Mouse (Mus musculus): ENCODE results near the gene Heatr5b. TPM values are rescaled to one million over a fixed set of nuclear protein-coding genes. Genes with fewer than 3 reads are reported as not detected.

The Heatr5b gene
- polyA plus RNA-seq, 1 experiment from 2014 or later = 13.9 TPM

GRCm38 (mm10) chr17:78778765-78779164 lies 56.4 kb downstream of the Heatr5b start:
- Histone ChIP-seq H3K9me3 (replicated peaks; ENCODE audit: control insufficient read depth, low read length) (no peaks in the 10 kb centered on the region), H3K27me3 (replicated peaks; ENCODE audit: control insufficient read depth, insufficient read depth, low read length) (no peaks in the 10 kb centered on the region), H3K9ac (ENCODE audit: low read length) (no peak overlapping the region), H3K27ac (ENCODE audit: low read depth, low read length) (no peak overlapping the region), H3K4me3 (ENCODE audit: low read depth, low read length) (no peak overlapping the region), H3K4me2 (ENCODE audit: low read length) (no peak overlapping the region), H3K4me1 (ENCODE audit: control insufficient read depth, insufficient read depth, low read length) (no peaks in the 10 kb centered on the region), H3K36me3 (ENCODE audit: control insufficient read depth, insufficient read depth, low read length) (peaks cover 21% of the 10 kb centered on the region)
- WGBS = 93% methylated on average over 1 of the region's 1 CpGs
- ATAC-seq = no peak
- no peak for DNase-seq (ENCODE audit: low spot score)

DNA sequence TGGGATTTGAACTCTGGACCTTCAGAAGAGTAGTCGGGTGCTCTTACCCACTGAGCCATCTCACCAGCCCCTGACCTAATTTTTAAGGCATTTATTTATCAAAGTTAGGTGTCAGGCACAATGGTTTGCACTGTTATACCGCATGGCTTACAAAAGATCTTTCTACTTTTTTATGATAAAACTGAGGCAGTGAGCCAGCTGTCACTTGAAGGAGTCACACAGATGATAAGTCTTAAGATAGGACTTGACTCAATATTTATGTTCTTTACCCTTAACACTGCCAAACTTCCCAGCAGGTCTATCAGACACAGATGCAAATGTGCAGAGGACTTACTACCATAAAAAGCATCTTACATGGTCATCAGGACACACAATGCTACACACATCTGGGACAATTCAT lies 62.8 kb downstream of the Heatr5b start:
- Histone ChIP-seq H3K27ac (ENCODE audit: low read depth, low read length) (no peak overlapping the region), H3K9me3 (replicated peaks; ENCODE audit: control insufficient read depth, low read length) (no peaks in the 10 kb centered on the region), H3K27me3 (replicated peaks; ENCODE audit: control insufficient read depth, insufficient read depth, low read length) (no peaks in the 10 kb centered on the region), H3K4me3 (ENCODE audit: low read depth, low read length) (no peak overlapping the region), H3K9ac (ENCODE audit: low read length) (no peak overlapping the region), H3K4me2 (ENCODE audit: low read length) (no peak overlapping the region), H3K36me3 (ENCODE audit: control insufficient read depth, insufficient read depth, low read length) (peaks cover 38% of the 10 kb centered on the region), H3K4me1 (ENCODE audit: control insufficient read depth, insufficient read depth, low read length) (no peaks in the 10 kb centered on the region)
- ATAC-seq (no peak), DNase-seq (ENCODE audit: low spot score) (no peak)
- 95% methylated on average over 2 of the region's 2 CpGs for WGBS

- Histone ChIP-seq H3K27me3 (replicated peaks; ENCODE audit: control insufficient read depth, insufficient read depth, low read length) (no peaks in the 10 kb centered on the region), H3K4me1 (ENCODE audit: control insufficient read depth, insufficient read depth, low read length) (no peaks in the 10 kb centered on the region), H3K27ac (ENCODE audit: low read depth, low read length) (no peak overlapping the region), H3K4me2 (ENCODE audit: low read length) (no peak overlapping the region), H3K36me3 (ENCODE audit: control insufficient read depth, insufficient read depth, low read length) (peaks cover 42% of the 10 kb centered on the region), H3K9ac (ENCODE audit: low read length) (no peak overlapping the region), H3K9me3 (replicated peaks; ENCODE audit: control insufficient read depth, low read length) (no peaks in the 10 kb centered on the region), H3K4me3 (ENCODE audit: low read depth, low read length) (no peak overlapping the region)
- WGBS = 82% methylated on average over 7 of the region's 7 CpGs
- DNase-seq (ENCODE audit: low spot score) = no peak
- no peak for ATAC-seq
These were observed 64.2 kb downstream of the Heatr5b start for GRCm38 (mm10) chr17:78770932-78771331.

- WGBS = 78% methylated on average over 3 of the region's 3 CpGs
- peaks cover 49% of the 10 kb centered on the region for H3K36me3 ChIP-seq (ENCODE audit: control insufficient read depth, insufficient read depth, low read length)
These were observed 65.8 kb downstream of the Heatr5b start for GRCm38 (mm10) chr17:78769341-78769740.

GRCm38 (mm10) chr17:78768937-78769336 lies 66.2 kb downstream of the Heatr5b start:
- Histone ChIP-seq H3K27ac (ENCODE audit: low read depth, low read length) (no peak overlapping the region), H3K9ac (ENCODE audit: low read length) (no peak overlapping the region), H3K4me2 (ENCODE audit: low read length) (no peak overlapping the region), H3K9me3 (replicated peaks; ENCODE audit: control insufficient read depth, low read length) (no peaks in the 10 kb centered on the region), H3K4me3 (ENCODE audit: low read depth, low read length) (no peak overlapping the region), H3K4me1 (ENCODE audit: control insufficient read depth, insufficient read depth, low read length) (no peaks in the 10 kb centered on the region), H3K27me3 (replicated peaks; ENCODE audit: control insufficient read depth, insufficient read depth, low read length) (no peaks in the 10 kb centered on the region), H3K36me3 (ENCODE audit: control insufficient read depth, insufficient read depth, low read length) (peaks cover 53% of the 10 kb centered on the region)
- ATAC-seq = no peak
- no peak for DNase-seq (ENCODE audit: low spot score)
- WGBS = 75% methylated on average over 2 of the region's 2 CpGs

More at GRCm38 (mm10) chr17:78769341-78769740, 65.8 kb downstream of the Heatr5b start:
- Histone ChIP-seq H3K4me1 (ENCODE audit: control insufficient read depth, insufficient read depth, low read length) (no peaks in the 10 kb centered on the region), H3K9ac (ENCODE audit: low read length) (no peak overlapping the region), H3K27ac (ENCODE audit: low read depth, low read length) (no peak overlapping the region), H3K4me3 (ENCODE audit: low read depth, low read length) (no peak overlapping the region), H3K9me3 (replicated peaks; ENCODE audit: control insufficient read depth, low read length) (no peaks in the 10 kb centered on the region), H3K4me2 (ENCODE audit: low read length) (no peak overlapping the region), H3K27me3 (replicated peaks; ENCODE audit: control insufficient read depth, insufficient read depth, low read length) (no peaks in the 10 kb centered on the region)
- ATAC-seq (no peak), DNase-seq (ENCODE audit: low spot score) (no peak)

GRCm38 (mm10) chr17:78767546-78767945 lies 67.6 kb downstream of the Heatr5b start:
- WGBS = 79% methylated on average over 8 of the region's 8 CpGs
- no peak for DNase-seq (ENCODE audit: low spot score)
- H3K4me3 ChIP-seq (ENCODE audit: low read depth, low read length) = no peak overlapping the region
- ATAC-seq = no peak
- no peaks in the 10 kb centered on the region for H3K9me3 ChIP-seq (replicated peaks; ENCODE audit: control insufficient read depth, low read length)
- no peak overlapping the region for H3K9ac ChIP-seq (ENCODE audit: low read length)
- no peak overlapping the region for H3K4me2 ChIP-seq (ENCODE audit: low read length)
- peaks cover 48% of the 10 kb centered on the region for H3K36me3 ChIP-seq (ENCODE audit: control insufficient read depth, insufficient read depth, low read length)
- no peak overlapping the region for H3K27ac ChIP-seq (ENCODE audit: low read depth, low read length)
- H3K4me1 ChIP-seq (ENCODE audit: control insufficient read depth, insufficient read depth, low read length) = no peaks in the 10 kb centered on the region
- H3K27me3 ChIP-seq (replicated peaks; ENCODE audit: control insufficient read depth, insufficient read depth, low read length) = no peaks in the 10 kb centered on the region

- ATAC-seq (no peak), DNase-seq (ENCODE audit: low spot score) (no peak)
- no peaks in the 10 kb centered on the region for H3K27me3 ChIP-seq (replicated peaks; ENCODE audit: control insufficient read depth, insufficient read depth, low read length)
- WGBS = 90% methylated on average over 7 of the region's 7 CpGs
- H3K36me3 ChIP-seq (ENCODE audit: control insufficient read depth, insufficient read depth, low read length) = peaks cover 53% of the 10 kb centered on the region
- H3K4me1 ChIP-seq (ENCODE audit: control insufficient read depth, insufficient read depth, low read length) = no peaks in the 10 kb centered on the region
- H3K4me2 ChIP-seq (ENCODE audit: low read length) = no peak overlapping the region
- no peak overlapping the region for H3K4me3 ChIP-seq (ENCODE audit: low read depth, low read length)
- H3K9ac ChIP-seq (ENCODE audit: low read length) = no peak overlapping the region
- H3K27ac ChIP-seq (ENCODE audit: low read depth, low read length) = no peak overlapping the region
- no peaks in the 10 kb centered on the region for H3K9me3 ChIP-seq (replicated peaks; ENCODE audit: control insufficient read depth, low read length)
These were observed 69.1 kb downstream of the Heatr5b start for GRCm38 (mm10) chr17:78766084-78766483.

- no peak for DNase-seq (ENCODE audit: low spot score)
- Histone ChIP-seq H3K9ac (ENCODE audit: low read length) (no peak overlapping the region), H3K27ac (ENCODE audit: low read depth, low read length) (no peak overlapping the region), H3K9me3 (replicated peaks; ENCODE audit: control insufficient read depth, low read length) (no peaks in the 10 kb centered on the region), H3K4me1 (ENCODE audit: control insufficient read depth, insufficient read depth, low read length) (no peaks in the 10 kb centered on the region), H3K36me3 (ENCODE audit: control insufficient read depth, insufficient read depth, low read length) (peaks cover 50% of the 10 kb centered on the region), H3K4me3 (ENCODE audit: low read depth, low read length) (no peak overlapping the region), H3K27me3 (replicated peaks; ENCODE audit: control insufficient read depth, insufficient read depth, low read length) (no peaks in the 10 kb centered on the region), H3K4me2 (ENCODE audit: low read length) (no peak overlapping the region)
- ATAC-seq = no peak
- 96% methylated on average over 5 of the region's 5 CpGs for WGBS
These were observed 71.9 kb downstream of the Heatr5b start for GRCm38 (mm10) chr17:78763272-78763671.

GRCm38 (mm10) chr17:78752938-78753655 lies 82.1 kb downstream of the Heatr5b start:
- H3K27me3 ChIP-seq (replicated peaks; ENCODE audit: control insufficient read depth, insufficient read depth, low read length) = no peaks in the 10 kb centered on the region
- no peak overlapping the region for H3K27ac ChIP-seq (ENCODE audit: low read depth, low read length)
- peaks cover 31% of the 10 kb centered on the region for H3K36me3 ChIP-seq (ENCODE audit: control insufficient read depth, insufficient read depth, low read length)
- no peak overlapping the region for H3K4me2 ChIP-seq (ENCODE audit: low read length)
- ATAC-seq = no peak
- no peak overlapping the region for H3K9ac ChIP-seq (ENCODE audit: low read length)
- 38% methylated on average over 17 of the region's 17 CpGs for WGBS
- H3K4me3 ChIP-seq (ENCODE audit: low read depth, low read length) = no peak overlapping the region
- no peaks in the 10 kb centered on the region for H3K9me3 ChIP-seq (replicated peaks; ENCODE audit: control insufficient read depth, low read length)
- no peak for DNase-seq (ENCODE audit: low spot score)
- H3K4me1 ChIP-seq (ENCODE audit: control insufficient read depth, insufficient read depth, low read length) = no peaks in the 10 kb centered on the region
